Mouse (Mus musculus) gastrocnemius, adult 2 months (tissue): Measurements from ENCODE around the gene Afmid. TPM values are rescaled to one million over a fixed set of nuclear protein-coding genes. Genes with fewer than 3 reads are reported as not detected.
"Not testable (repeated sequence)": the region's sequence is repeated elsewhere in the genome, so short reads cannot be mapped to it uniquely, and the experiment has no call there.

Experiments used
- DNase-seq: peaks from one replicate; pipeline ENCODE4 v3.0.0; 2022
- H3K27ac ChIP-seq: fragments of 200-600 bp; 2 replicates; pipeline ENCODE4 v1.8.1; 2022; ENCODE audit warnings: mild to moderate bottlenecking
- H3K4me3 ChIP-seq: fragments of 200-600 bp; 2 replicates; pipeline ENCODE4 v1.8.1; 2022; ENCODE audit warnings: mild to moderate bottlenecking, moderate library complexity
- CTCF ChIP-seq: fragments of 200-600 bp; IDR thresholded peaks from 2 replicates; pipeline ENCODE4 v1.8.1; 2022; ENCODE audit warnings: antibody characterized with exemption, mild to moderate bottlenecking, moderate library complexity
- intact Hi-C: fragments of 180-260 bp; cut with DNase I; formaldehyde crosslinking; loops from one replicate; pipeline ENCODE4 v1.15.1; 2025
- total RNA-seq, 2 experiments: library from RNA; stranded (reverse); gene quantifications; 2 replicates each; pipeline ENCODE4 v1.2.3; 2021

The Afmid gene
- total RNA-seq, 2 experiments from 2014 or later: 3.1 to 3.3 TPM

- DNase-seq: no peak
These were observed 26.6 kb upstream of the Afmid start for GRCm38 (mm10) chr11:117799174-117799573.

GRCm38 (mm10) chr11:117800038-117800437 lies 25.7 kb upstream of the Afmid start:
- intact Hi-C loops: no loop called here
- TF ChIP-seq CTCF: no peak
- Histone ChIP-seq H3K27ac (peak overlapping the region; percentile 90), H3K4me3 (no peak overlapping the region)
- DNase-seq: no peak

More at GRCm38 (mm10) chr11:117799174-117799573, 26.6 kb upstream of the Afmid start:
- peak overlapping the region; percentile 90; the same call in 1 of the 2 replicates for H3K27ac ChIP-seq
- no peak for TF ChIP-seq CTCF
- no peak overlapping the region for H3K4me3 ChIP-seq
- intact Hi-C loops: no loop called here

GRCm38 (mm10) chr11:117801650-117802049 lies 24.1 kb upstream of the Afmid start:
- intact Hi-C loops: no loop called here
- DNase-seq: no peak
- TF ChIP-seq CTCF: no peak
- Histone ChIP-seq H3K27ac (peak overlapping the region; percentile 90), H3K4me3 (no peak overlapping the region)

GRCm38 (mm10) chr11:117803166-117803688 lies 22.5 kb upstream of the Afmid start:
- H3K27ac ChIP-seq: no peak overlapping the region
- intact Hi-C loops: no loop called here
- no peak overlapping the region for H3K4me3 ChIP-seq
- DNase-seq: no peak
- TF ChIP-seq CTCF: no peak

GRCm38 (mm10) chr11:117806781-117807180 lies 18.9 kb upstream of the Afmid start:
- no peak for TF ChIP-seq CTCF
- H3K4me3 ChIP-seq: no peak overlapping the region
- DNase-seq: no peak
- no peak overlapping the region for H3K27ac ChIP-seq
- intact Hi-C loops: no loop called here

GRCm38 (mm10) chr11:117809407-117810311 lies 16.1 kb upstream of the Afmid start, which contains the start of the genes Gm20708 and Syngr2:
Gene Gm20708, plus strand, starts transcription at chr11:117809668.
Gene Syngr2, plus strand, starts transcription at chr11:117809668.
- intact Hi-C loops: no loop called here
- peak; percentile 87 for DNase-seq
- Histone ChIP-seq H3K4me3 (peak within 1 kb of the TSS; percentile 92), H3K27ac (peak within 1 kb of the TSS; percentile 97)
- TF ChIP-seq CTCF: no peak

GRCm38 (mm10) chr11:117810401-117811046 lies 15.2 kb upstream of the Afmid start:
- peak; percentile 95 for DNase-seq
- Histone ChIP-seq H3K27ac (peak overlapping the region; percentile 97), H3K4me3 (peak overlapping the region; percentile 92)
- intact Hi-C loops: no loop called here
- peak; percentile 49 for TF ChIP-seq CTCF

- H3K4me3 ChIP-seq: peak overlapping the region; percentile 60
- intact Hi-C loops: no loop called here
- DNase-seq: peak; percentile 68
- H3K27ac ChIP-seq: peak overlapping the region; percentile 97
- no peak for TF ChIP-seq CTCF
These were observed 11.9 kb upstream of the Afmid start for GRCm38 (mm10) chr11:117813867-117814266.

DNA sequence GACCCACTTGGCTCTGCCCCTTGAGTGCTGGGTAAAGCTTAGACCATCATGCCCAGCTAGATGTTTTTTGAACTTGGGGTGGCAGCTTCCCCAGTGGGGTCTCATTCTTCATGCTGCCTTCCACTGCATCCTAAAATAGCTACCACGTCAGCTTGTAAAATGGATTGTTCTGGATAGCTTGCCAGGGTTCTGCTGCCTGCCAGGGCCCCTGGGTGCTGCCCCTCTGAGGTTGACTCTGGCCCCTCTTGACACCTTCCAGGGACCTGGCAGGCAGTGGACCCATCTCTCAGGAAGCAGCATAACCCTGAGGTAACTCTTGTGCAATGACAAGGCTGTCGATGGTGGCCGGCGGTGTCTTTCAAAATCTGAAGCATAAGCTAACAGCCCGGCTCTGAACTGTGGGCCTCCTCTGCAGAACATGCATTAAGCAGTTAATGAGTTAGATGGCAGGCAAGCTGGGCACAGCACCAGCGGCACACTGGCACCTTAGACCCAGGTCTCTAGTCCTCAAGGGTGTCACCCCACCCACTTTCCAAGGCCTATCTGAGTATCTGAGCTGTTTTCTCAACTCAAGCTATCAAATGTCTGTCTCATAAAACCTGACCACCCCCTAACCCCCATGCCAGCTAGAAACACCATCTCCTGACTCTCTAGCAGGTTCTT lies 10.9 kb upstream of the Afmid start:
- intact Hi-C loops: no loop called here
- H3K27ac ChIP-seq: peak overlapping the region; percentile 97
- H3K4me3 ChIP-seq: peak overlapping the region; percentile 60
- no peak for TF ChIP-seq CTCF
- peak; percentile 78 for DNase-seq

DNA sequence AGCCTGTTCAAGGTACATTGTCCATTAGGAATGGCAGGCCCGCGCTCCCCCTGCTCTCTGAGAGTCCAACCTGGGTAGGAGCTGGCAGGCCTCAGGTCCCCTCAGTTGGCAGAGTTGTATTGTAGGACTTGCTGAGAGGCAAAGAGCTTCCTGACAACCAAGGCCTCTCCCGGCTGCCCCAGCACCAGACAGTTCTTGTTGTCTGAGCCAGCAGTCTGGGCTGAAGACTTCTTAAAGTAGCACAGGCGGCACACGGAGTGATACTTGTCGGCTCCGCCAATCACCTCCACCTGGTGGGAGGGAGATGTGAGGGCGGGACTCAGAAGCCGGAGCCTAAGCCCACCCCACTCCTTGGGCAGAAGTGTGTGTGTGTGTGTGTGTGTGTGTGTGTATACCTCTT lies 9.9 kb upstream of the Afmid start:
- H3K27ac ChIP-seq: peak overlapping the region; percentile 97
- intact Hi-C loops: not testable (repeated sequence)
- DNase-seq: peak; percentile 69

GRCm38 (mm10) chr11:117816389-117816996 lies 9.2 kb upstream of the Afmid start:
- intact Hi-C loops: no loop called here
- Histone ChIP-seq H3K4me3 (peak overlapping the region; percentile 62), H3K27ac (peak overlapping the region; percentile 97)
- peak; percentile 48 for DNase-seq
- no peak for TF ChIP-seq CTCF

More for the DNA sequence above, 9.9 kb upstream of the Afmid start:
- peak overlapping the region; percentile 60 for H3K4me3 ChIP-seq

- Histone ChIP-seq H3K4me3 (peak overlapping the region; percentile 48), H3K27ac (peak overlapping the region; percentile 97)
- intact Hi-C loops: no loop called here
- peak; percentile 88 for DNase-seq
- no peak for TF ChIP-seq CTCF
These were observed 6.6 kb upstream of the Afmid start for GRCm38 (mm10) chr11:117819095-117819494.
